Mouse (Mus musculus): ENCODE results near the gene Adprhl1. TPM values are rescaled to one million over a fixed set of nuclear protein-coding genes. Genes with fewer than 3 reads are reported as not detected.

Adprhl1 gene
- total RNA-seq, 4 experiments from 2014 or later, result 50.0 to 62.3 (median 56.3) TPM

DNA sequence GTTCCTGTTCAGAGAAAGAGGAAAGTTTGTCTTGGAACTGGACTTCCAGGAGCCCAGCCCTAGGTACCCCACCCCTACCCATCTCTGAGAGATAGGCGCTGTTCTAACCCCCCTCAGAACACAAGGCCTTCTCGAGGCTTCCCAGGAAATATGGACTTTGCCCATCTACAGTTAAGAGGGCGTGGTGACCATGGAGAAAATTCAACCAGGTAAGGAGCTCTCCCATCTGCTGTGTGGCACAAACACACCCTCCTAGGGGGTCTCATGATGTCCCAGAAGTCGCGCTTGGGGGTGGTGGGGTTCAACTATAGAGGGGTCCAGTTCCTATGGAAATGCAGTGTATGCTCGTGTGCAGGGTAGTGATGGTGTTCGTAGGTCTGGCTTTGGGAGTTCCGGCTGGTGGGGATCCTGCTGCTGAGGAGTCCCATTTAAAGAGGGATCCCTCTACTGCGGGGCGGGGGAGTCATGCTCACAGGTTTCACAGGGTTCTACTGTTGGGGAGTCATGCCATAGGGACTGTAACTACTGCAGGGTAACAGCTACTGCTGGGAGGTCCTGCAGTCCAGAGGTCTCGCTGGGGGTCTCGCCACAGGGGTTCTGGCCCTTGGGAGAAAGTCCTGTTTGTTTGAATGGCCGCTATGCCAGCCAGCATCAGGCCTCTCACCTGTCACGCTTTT is 54.4 kb downstream of the Adprhl1 start:
- no peak for DNase-seq (ENCODE audit: low spot score in 2 of 2)

DNA sequence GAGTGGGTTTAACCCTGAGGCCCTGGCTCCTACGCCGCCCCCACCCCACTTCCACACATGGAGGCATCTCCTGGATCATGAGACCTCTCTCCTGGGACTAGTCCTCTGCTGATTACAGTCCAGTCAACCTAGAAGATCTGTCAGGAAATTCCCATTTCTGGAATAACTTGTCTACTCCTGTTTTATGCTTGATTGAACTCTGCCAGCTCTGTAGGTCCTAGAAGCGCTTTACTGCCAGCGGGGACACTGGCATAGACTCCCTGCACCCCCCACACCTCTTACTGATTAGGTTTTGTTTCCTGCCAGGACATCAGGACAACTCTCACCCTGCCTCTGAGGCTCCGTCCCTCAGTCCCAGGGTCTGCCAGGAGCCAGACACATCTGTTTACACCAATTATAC is 56.5 kb downstream of the Adprhl1 start:
- DNase-seq (ENCODE audit: low spot score in 2 of 2), result no peak

DNA sequence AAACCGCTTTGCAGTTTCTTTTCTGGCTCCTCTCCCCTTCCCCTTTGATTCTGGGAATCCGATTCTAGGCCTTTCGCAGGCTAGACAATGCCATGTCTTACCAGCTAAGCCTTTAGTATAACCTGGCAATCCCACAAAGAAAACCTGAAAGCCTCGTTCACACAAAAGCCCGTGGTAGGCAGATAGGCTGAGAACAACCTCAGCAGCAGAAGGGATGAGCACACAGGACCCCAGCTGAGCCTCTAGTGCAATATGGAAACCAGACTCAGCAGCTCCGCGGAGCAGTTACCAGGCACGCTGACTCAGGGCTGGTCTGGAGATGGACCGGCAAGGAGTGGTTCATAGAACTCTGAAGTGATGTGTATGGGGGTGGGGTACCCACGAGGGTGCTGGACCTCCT is 59.1 kb downstream of the Adprhl1 start:
- DNase-seq (ENCODE audit: low spot score in 2 of 2), result no peak

DNA sequence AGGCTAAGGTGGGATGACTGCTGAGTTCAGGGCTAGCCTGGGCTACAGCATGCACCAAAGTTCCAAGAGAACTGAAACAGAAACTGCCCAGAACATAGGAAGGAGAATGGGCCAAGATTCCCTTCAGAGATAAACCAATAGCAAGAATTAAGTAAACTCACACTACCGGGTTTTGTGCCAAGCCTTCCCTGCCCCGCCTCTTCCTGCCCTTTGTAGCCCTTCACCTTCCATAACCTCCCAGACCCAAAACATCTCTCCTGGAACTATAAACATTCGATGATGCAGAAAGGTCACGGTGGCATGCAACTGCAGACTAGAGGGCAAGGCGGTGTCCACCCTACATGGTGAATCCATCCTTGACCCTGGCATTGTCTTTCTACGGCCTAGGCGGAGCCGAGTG is 63.7 kb downstream of the Adprhl1 start:
- DNase-seq (ENCODE audit: low spot score in 2 of 2), result no peak

DNA sequence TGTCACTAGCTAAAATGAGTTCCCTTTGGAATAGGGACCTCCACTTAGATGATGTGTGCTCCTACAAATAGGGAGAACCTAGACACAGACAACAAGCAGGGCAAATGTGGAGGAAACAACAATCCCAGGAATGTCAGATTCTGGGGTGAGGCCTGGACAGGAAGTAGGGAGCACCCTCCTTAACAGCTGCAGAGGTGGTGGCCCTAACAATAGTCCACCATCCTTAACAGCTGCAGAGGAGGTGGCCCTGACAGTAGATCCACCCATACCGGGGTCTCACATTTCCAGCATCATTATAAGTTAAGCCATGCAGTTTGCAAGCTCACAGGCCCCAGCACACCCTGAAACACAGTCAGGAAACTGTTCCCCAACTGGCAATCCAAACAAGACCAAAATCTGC is 65.1 kb downstream of the Adprhl1 start:
- no peak for DNase-seq (ENCODE audit: low spot score in 2 of 2)

DNA sequence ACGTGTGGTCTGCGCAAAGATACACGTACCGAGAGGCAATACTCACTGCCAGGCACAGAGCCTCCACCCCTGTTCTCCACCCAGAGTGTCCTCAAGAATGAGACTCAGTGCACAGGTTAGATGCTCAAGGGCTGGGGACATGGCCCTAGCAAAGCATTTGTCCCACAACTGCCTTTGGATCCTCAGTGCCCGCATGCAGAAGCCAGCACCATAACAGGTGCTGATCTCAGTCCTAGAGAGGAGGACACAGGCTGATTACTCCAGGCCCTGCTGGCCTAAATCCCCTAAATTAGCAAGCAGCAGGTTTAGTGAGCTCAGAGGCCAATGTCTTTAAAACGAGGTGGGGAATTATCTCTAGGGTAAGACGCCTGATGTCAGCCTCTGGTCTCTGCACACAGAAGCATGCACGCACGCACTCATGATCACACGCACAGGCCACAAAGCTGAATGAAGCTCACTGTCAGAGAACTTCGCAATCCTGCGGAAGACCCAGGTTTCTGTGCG is 65.9 kb downstream of the Adprhl1 start:
- no peak for DNase-seq (ENCODE audit: low spot score in 2 of 2)

DNA sequence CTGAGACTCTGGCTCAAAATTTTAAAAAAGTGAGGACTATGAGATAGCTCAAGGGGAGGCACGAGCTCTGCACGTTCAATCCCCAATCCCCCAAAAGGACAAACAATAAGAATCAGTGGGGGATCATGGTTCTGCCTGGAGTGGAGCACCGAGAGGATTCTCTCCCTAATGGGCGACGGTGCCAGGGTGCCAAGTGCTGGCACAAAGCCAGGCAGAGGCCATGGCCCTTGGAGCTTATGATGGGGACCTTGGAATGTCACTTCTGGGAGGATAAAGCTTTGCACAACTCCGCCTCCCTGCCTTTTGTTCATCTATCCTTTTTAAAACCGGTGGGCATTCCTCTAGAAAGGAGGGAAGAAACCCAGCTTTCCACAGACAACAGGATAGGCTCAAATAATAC is 66.3 kb downstream of the Adprhl1 start:
- DNase-seq (ENCODE audit: low spot score in 2 of 2), result no peak

DNA sequence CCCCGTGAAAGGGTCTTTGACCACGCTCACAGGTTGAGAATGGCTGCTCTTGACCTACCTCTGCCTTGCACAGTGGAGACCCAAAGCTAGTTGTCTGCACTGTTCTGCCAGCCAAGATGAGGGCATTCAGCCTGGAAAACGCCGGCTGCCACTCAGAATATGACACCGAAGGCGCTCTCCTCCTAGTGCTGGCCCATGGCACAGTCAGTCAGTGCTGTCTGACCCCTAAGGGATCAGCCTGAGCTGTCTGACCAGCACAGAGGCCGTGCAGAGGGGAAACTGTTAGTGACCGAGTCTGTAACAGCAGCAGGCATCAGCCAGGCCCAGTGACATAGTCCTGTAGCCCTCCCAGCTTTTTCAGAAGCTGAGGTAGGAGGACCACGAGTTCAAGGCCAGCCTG is 66.7 kb downstream of the Adprhl1 start:
- DNase-seq (ENCODE audit: low spot score in 2 of 2), result peak; percentile 35 to 66

DNA sequence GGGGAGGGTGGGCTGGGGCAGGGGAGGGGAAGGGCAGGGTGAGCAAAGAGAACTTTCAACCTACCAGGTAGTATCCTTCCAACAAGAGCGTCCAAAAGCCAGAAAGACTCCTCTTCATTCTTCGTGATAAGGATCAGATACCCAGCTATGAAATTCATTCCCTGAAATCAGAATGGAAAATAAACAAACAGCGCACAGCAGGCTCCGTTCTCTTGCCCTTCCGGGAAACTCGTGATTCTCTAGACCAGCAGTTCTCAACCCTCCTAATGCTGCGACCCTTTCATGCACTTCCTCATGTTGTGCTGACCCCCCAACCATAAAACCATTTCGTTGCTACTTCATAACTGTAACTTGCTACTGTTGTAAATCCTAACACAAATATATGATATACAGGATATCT is 67.1 kb downstream of the Adprhl1 start:
- DNase-seq (ENCODE audit: low spot score in 2 of 2), result no peak

DNA sequence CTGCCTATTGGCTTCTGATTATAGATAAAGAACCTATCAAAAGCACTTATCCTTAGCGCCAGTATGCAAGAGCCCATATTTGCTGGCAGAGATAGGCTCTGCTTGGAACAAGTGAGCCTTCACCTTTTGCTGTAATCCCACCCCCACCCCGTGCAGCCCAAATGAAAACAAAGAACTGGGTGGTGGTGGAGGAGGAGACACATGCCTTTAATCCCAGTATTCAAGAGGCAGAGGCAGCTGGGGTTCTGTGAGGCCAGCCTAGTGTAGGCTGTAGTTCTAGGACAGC is 72.3 kb downstream of the Adprhl1 start:
- DNase-seq (ENCODE audit: low spot score in 2 of 2), result no peak

DNA sequence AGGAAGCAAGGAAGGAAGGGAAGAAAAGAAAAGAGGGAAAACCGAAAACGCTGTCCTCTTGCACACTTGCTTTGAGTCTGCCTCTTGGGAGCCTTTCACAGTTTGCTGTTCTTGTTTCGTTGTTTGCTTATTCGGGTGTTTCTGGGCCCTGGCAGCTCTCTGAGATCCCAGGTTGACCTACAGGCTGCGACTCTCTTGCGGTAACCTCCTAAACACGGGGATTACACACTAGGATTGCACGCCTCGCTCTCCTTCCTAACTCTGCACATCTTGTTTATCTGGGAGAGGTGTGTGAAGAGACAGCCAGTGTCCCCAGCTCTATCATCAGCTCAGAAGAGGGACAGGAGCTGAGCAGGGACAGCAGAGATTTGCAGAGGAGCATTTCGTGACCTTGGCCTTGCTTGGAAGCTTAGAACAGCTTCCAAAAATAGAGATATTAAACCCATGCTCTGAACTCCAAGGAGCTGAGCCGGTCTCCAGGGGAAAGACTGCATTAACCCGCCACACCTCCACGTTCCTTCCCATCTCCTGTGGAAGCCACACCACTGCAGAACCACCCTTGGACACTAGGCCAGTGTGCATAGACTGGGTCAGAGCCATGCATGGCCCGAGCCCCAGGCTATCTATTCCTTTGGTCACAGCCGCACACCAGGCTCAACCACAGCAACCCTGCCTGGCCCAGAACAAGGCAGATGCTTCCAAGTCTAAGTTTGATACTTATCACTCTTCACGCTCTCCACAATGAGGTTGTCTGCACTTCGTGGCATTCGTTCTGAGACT is 72.9 kb downstream of the Adprhl1 start:
- DNase-seq (ENCODE audit: low spot score in 2 of 2), result no peak

DNA sequence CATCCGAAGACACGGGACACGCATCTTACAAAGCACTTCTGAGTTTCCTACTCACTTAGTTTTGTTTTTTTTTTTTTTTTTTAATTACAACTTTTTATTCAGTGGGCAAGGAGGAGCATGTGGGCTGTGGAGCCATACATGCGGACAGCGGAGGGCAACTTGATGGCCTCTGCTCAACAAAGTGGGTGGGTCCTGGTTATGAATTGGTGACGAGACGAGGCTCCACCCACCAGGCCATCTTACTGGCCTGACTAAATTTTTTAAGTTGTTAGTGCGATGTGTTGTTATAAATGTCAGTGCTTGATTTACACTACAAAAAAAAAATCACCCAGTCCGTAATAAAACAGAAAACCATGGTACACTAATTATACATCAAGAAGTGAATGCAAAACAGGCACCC is 73.6 kb downstream of the Adprhl1 start:
- no peak for DNase-seq (ENCODE audit: low spot score in 2 of 2)

DNA sequence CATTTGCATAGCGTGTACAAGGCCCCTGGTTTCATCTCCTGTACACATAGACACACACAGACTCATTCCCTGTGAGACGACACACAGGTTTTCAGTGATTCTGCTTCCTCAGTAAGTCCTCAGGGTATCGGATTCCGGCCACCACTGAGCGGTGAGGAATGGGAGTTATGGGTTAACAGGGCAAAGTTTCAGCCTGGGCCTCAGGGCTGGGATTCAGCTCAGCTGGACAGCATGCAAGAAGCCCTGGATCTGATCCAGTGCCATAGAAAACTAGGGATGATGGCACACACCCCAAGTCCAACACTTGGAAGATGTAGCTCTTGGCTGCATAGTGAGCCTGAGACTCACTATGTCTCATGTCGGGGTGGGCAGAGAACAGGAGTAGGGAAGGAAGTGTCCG is 74.0 kb downstream of the Adprhl1 start:
- DNase-seq (ENCODE audit: low spot score in 2 of 2), result no peak

DNA sequence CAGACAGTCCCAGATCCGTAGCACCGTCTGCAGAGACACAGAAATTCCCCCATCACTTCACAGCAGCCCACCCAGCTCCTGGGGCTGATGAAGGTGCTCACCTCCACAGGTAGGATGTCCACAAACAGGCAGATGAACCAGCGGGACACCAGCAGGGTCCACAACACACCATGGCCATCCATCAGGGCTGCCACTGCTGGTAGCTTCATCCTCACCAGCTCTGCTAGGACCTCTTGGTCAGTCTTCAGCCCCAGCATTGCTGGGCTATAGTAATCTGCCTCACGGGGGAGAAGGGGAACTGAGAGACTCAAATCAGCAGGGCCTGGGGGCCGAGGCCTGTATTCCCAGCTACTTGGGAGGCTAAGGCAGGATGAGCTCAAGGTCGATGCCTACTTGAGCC is 74.5 kb downstream of the Adprhl1 start:
- no peak for DNase-seq (ENCODE audit: low spot score in 2 of 2)

DNA sequence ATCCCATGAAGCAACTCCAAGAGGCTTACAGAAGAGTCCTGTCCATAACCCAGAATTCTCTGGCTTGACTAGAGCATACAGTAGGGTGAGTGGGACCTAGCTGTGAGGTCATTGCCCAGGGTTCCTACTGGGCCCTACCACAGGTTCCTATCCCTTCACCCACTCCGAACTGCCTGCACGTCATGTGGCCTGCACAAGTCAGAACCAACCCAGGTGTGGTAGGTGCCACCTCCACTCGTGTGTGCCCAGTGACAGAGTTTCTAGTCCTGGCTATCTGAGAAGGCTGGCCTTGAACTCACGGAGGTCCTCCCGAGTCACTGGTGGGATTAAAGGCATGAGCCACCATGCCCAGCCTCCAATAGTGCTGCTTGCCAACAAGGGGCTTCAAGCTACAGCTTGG is 75.8 kb downstream of the Adprhl1 start:
- DNase-seq (ENCODE audit: low spot score in 2 of 2), result no peak

DNA sequence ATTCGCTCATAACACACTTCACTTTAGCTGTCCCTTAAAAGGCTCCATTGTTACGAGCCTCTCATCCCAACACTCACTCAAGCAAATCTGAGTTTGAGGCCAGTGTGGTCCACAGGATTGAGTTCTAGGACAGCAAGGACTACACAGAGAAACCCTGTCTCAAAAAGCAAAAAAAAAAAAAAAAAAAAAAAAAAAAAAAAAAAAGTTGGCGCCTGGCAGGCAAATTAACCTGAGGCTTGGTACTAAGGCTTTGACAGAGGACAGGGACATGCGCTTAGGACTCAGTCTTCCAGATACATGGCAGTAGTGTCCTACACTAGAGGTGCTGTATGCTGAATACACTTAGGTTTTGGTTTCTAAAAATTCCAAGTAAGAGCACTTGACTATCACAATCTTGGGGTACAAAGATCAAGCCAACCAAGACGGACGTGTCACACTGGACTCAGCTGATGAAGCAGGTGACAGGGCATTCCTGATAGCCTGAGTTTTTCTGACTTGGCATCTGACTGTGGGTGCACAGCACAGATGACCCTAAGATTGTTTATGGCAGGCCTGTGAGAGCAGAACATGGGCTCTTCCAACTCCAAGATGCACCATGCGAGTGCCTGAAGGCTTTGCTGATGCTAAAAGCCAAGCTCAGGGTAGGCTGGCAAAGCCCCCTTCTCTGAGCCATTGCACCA is 76.6 kb downstream of the Adprhl1 start:
- no peak for DNase-seq (ENCODE audit: low spot score in 2 of 2)

DNA sequence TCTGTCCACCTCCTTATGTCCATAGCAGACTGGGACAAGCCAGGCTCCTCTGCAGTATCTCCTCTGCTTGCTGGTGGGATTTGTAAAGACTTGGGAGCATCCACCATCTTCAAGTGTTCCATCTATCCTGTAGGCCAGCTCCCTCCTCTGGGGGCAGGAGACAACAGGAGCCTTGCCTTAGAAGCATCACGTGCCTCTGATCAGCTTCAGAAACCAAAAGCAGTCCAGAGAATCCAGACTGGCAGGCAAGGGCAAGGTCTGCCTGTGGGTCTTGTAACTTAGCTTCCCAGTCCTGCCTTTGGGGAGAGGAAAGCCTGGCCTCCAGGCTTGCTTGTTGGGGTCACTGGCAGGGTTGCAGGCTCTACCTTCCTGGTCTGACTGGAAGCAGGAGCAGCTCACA is 78.3 kb downstream of the Adprhl1 start:
- no peak for DNase-seq (ENCODE audit: low spot score in 2 of 2)

DNA sequence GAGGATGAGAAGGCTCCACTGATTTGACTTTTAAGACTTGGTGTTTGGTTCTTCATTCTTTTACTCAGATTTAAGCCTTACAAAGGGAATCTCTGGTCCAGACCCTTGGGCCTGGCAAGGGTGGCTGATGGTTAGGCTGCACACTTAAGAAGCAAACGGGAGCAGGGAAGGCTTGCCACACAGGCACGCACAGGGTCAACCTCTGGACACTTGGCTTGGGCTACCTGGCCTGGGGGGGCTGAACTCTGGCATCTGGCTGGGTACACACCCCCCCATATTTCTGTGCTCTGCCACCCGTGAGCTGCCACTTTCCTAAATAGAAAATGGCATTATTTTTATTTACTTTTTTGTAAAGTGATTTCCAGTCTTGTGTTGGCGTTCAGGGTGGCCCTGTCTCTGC is 79.2 kb downstream of the Adprhl1 start:
- no peak for DNase-seq (ENCODE audit: low spot score in 2 of 2)

DNA sequence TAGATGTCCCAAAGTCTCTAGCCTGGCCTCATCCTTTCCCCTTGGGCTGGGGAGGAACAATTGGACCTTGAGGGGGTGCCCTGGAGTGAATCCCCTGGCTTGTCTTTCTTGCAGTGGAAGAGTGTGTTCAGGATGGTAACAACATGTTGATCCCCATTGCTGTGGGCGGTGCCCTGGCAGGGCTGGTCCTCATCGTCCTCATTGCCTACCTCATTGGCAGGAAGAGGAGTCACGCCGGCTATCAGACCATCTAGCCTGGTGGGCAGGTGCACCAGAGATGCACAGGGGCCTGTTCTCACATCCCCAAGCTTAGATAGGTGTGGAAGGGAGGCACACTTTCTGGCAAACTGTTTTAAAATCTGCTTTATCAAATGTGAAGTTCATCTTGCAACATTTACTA is 79.7 kb downstream of the Adprhl1 start:
- DNase-seq (ENCODE audit: low spot score in 2 of 2), result no peak
